Mouse (Mus musculus): Measurements from ENCODE around the gene Ints1.
"Not testable (repeated sequence)": the region's sequence is repeated elsewhere in the genome, so short reads cannot be mapped to it uniquely, and the experiment has no call there.

Ints1 gene

GRCm38 (mm10) chr5:139750535-139750934 lies 24.9 kb downstream of the Ints1 start:
- peak; percentile 67 for DNase-seq

- DNase-seq = no peak
These were observed 25.9 kb downstream of the Ints1 start for GRCm38 (mm10) chr5:139749413-139750125.

DNA sequence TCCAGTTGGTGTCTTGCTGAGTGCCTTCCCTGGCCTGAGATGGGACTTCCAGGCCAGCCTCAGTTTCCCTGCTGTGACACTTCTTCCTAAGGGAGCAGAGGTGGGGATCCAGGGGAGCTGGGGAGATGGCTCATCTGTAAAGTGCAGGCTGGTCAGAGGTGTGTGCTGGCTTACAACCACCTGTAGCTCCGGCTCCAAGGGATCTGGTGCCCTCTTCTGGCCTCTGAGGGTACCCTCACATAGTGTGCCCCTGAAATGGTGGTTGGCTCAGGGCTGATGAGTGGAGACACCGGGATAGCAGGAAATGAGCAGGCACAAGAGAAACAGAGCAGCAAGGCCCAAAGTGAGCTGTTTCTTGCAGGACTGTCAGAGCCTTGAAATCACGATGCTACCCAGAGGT lies 29.7 kb downstream of the Ints1 start:
- DNase-seq = peak; percentile 39

- not testable (repeated sequence) for DNase-seq
These were observed 32.8 kb downstream of the Ints1 start for GRCm38 (mm10) chr5:139742640-139743039.

- DNase-seq = no peak
These were observed 36.7 kb downstream of the Ints1 start for GRCm38 (mm10) chr5:139738592-139739315.

DNA sequence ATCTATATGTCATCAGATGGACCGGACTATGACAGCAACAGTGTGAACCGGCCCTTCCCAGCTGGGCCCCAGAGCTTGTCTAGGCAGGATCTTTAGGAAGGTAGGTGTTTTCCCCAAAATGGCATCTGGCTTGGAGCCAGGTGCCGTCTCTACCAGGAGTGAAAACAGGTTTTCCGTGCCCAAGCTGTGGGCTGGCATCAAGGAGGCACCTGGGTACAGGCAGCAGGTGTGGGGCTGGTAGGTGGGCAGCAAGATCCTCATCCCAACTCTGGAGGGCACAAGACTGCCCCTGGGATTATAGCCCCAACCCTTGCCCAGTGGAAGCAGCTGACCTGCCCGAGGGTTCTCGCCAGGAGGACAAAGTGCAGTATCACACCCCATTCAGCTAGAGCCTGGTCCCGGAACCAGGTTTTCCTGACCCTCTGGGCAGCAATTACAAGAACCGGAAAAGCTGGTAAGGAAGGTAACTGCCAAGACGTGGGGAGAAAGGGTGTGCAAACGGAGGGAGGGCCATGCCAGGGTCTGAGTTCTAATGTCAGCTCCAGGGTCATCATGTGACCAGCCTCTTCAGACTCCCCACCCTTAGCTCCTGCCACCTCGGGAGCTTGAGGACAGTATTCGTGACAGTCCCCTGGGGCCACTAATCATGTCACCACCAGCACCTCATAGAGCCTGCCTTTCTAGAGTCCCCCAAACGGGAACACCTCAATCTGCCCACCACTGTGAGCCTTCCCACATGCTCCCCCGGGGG lies 37.5 kb downstream of the Ints1 start:
- DNase-seq = no peak

- no peak for DNase-seq
These were observed 39.0 kb downstream of the Ints1 start for GRCm38 (mm10) chr5:139736504-139736940.

DNA sequence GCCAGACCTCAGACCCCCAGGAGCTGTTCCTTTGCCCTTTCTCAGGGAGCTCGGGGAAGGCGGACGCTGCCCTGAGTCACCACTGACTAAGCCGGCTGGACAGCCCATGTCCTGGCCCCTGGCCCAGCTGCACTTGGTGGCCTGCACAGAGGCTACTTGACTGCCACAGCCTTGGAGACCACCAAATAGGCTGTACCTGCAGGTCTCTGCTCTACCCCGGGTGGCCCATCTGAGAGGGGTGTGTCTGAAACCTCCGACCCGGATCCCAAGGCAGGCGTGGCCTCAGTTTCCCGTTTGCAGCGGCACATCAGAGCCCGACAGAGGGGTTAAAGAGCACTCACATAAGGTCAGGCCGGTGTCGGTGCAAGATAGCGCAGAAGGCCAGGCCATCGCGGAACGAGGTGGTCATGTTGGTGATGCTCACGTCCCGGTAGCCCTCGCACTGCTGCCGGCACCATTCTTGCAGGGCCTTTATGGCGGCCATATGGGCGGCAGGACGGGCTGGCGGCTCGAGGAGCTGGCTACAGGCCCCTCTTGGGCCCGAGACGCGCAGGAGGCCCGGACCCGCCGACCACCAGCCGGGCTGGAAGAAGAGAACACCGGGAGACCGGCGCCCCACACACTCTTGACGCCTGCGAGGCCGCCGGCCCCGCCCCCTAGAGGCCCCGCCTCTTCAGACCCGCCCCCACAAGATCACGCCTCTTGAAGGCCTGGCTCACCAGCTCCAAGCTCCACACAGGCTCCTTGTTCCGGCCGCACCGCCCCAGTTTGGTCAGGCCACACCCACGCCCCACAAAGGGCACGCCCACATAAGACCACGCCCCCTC lies 39.6 kb downstream of the Ints1 start, which contains the start of gene Micall2:
Gene Micall2, minus strand, starts transcription at position 660 of the 827 bp plus-strand sequence.
- DNase-seq = peak; percentile 62

DNA sequence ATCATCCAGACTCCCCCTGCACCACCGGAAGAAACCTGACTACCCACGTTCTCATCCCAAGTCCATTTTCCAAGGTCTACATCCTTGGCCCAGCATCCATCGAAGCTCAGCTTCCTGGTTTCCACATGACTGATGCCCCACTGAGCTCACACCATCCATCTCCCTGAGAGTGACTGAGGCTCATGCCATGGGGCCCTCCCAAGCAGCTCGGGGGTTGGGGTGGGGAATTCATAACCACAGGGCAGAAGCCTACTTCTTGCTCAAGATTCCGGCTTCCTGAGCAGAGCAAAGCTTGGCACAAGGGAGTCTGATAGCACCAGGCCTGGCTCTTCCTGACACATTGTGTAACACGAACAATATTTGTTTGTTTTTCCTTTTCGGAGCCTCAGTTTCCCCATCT lies 40.7 kb downstream of the Ints1 start:
- no peak for DNase-seq

- no peak for DNase-seq
These were observed 41.5 kb downstream of the Ints1 start for GRCm38 (mm10) chr5:139734016-139734415.

- no peak for DNase-seq
These were observed 42.8 kb downstream of the Ints1 start for GRCm38 (mm10) chr5:139732634-139733107.

DNA sequence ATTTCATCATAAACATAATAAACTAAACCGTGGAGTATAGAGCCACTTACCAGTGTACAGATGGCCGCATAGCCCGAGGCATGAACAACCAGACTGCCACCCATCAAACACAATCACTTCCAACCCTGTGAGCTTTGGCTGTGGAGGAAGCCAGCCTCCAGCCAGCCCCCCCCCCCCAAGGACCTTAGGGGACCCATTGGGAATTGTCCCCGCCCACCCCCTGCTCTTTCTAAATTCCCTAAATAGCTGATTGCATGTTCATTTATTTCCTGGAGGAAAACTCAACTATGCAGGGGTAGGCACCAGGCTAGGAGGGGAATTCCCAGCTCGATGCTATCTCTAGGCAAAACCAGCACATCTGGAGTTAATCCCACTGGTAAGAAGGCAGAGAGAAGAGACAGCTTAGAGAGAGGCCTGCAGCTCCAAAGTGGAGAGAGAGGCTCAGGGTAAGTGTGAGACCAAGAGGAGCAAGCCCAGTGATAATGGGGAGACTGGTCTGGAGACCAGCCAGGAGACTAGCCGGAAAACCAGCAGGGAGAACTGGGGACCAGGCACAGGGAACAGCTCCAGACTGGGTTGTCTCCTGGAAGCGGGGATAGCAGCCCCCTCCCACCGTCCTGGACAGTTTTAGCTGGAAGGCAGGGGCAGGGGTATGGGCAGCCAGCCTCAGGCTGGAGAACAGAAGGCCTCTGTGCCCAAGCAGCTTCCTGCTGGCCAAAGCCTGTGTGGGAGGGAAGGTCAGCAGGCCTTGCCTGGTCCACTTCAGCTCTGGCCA lies 44.6 kb downstream of the Ints1 start:
- no peak for DNase-seq

DNA sequence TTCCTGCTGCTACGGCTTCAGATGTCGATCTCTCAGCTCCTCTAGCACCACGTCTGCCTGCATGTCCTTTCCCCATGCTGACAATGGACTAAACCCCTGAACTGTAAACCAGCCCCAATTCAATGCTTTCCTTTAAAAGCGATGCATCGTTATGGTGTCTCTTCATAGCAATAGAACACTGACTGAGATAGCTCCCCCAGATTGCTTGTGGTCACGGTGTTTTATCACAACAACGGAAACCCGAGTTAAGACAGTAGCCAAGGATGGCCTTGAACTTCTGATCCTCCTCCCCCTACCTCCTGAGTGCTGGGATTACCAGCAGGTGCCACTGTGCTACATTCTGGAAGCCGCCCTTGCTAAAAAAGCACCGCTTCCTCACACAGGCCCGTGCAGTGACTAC lies 48.2 kb downstream of the Ints1 start:
- no peak for DNase-seq

DNA sequence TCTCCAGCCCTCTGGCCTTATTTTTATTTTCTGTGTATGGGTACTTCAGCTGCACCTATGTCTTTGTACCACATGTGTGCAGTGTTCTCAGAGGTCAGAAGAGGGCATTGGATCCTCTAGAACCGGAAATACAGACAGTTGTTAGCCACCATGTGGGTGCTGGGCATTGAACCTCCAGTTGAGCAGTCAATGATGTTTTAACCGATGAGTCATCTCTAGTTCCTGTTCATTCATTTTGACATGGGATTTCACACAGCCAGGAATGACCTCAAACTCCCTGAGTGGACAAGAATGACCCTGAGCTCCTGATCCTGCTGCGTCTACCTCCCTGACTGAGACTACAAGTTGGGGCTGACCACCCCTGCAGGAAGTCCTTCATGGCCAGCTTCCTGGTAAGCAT lies 49.3 kb downstream of the Ints1 start:
- no peak for DNase-seq

- no peak for DNase-seq
These were observed 50.9 kb downstream of the Ints1 start for GRCm38 (mm10) chr5:139724336-139725116.

DNA sequence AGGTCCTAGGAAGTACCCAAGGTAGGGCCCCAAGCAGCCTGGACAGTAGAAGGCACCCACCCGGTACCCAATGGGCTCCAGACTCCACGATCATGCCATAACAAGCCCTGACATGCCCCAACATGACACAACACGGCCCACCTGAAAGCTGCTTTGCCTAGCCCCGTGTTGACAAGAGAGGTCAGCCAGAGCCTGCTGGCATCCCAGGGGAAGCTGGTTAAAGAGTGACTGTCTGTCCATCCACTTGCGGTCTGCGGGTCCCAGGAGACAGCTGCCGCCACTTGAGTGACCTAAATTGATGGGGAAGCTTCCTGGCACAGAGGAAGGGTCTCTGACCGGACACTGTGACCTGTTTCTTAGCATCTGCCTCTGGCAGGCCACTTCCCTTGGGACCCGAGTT lies 52.4 kb downstream of the Ints1 start:
- no peak for DNase-seq

- DNase-seq = no peak
These were observed 52.8 kb downstream of the Ints1 start for GRCm38 (mm10) chr5:139722709-139723108.

GRCm38 (mm10) chr5:139718949-139719348 lies 56.5 kb downstream of the Ints1 start:
- no peak for DNase-seq

- DNase-seq = no peak
These were observed 56.9 kb downstream of the Ints1 start for GRCm38 (mm10) chr5:139718540-139718939.

GRCm38 (mm10) chr5:139717723-139718122 lies 57.8 kb downstream of the Ints1 start:
- DNase-seq = peak; percentile 58

DNA sequence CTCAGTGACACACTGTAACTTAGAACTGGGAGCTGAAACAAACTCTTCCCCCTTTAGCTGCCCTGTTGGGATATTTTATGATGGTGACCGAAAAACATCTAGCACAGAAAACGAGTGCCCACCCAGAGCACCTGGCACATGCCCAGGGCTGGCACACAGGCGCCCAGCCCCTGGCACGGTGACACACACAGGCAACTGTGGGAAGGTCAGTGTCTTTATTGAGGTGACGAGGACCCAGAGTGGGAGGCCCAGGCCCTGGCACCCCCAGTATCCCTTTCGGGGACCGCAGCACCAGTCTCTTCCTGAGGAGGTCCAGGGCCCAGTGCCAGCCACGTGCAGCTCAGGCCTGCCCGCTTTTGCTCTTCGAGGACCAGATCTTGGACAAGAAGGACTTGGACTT lies 69.0 kb downstream of the Ints1 start:
- no peak for DNase-seq

All from cerebellum, adult 8-10 months (tissue).